Mouse (Mus musculus): ENCODE measurements around the gene Hnrnpab. TPM values are rescaled to one million over a fixed set of nuclear protein-coding genes. Genes with fewer than 3 reads are reported as not detected.

Hnrnpab gene
- total RNA-seq, 2 experiments from 2014 or later = 366 to 372 TPM

DNA sequence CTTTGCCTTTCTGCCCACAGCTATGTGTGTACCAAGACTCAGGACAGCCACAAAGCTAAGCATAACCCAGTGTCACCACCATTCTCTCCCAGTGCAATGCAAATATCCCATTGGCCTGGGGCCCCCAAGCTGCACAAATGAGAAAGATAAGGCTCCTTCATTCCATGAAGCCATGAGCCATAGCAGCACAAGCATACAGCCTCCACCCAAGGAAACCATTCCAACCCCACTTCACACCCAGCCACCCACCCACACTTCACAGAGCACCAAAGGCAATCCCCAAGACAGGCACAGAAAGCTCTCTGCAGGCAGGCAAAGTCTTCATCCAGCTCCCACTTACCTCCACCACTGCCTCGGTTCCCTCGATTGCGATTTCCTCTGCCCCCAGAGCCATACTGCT lies 4.4 kb downstream of the Hnrnpab start:
- DNase-seq = no peak

DNA sequence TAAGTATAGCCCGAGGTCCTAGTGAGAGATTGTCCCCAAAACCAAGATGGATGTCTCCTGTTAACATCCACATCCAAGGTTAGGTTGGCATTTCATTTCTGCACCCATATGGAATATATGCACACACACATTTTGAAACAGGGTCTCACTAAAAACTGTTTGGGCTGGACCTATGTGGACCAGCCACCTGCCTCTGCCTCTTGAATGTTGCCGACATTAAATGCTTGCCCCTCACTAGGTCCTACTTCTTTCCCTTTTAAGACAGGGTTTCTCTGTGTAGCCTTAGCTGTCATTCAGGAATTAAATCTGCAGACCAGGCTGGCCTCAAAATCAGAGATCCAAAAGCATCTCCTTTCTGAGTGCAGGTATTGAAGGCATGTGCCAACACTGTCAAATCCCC lies 9.1 kb downstream of the Hnrnpab start:
- no peak for DNase-seq

DNA sequence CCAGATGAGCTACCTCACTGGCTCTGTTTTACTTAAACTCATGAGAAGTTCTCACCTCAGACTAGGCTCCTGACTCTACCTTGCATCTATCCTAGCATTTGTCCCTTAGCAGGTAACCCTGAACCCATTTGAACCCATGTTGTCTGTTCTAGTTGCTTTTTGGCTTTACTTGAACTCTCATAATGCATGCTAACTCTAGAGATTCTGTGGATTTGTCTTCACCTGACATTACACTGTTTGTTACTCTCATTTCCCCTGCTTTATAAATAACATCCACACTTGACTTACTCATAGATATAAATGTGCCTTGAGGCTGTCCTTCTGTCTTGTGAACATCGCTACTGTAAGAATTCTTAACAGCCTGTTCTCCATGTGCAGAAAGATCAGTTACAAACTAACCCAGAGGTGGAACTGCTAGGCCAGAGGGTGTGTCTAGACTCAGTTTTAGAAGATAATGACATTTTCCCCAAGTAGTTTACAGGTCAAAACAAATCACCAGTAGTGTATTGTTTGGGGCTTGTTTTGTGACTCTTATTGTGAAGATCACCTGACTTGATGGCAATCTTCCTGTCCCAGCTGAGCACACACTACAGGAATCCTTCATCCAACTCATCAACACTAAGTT lies 11.1 kb downstream of the Hnrnpab start:
- DNase-seq = no peak

DNA sequence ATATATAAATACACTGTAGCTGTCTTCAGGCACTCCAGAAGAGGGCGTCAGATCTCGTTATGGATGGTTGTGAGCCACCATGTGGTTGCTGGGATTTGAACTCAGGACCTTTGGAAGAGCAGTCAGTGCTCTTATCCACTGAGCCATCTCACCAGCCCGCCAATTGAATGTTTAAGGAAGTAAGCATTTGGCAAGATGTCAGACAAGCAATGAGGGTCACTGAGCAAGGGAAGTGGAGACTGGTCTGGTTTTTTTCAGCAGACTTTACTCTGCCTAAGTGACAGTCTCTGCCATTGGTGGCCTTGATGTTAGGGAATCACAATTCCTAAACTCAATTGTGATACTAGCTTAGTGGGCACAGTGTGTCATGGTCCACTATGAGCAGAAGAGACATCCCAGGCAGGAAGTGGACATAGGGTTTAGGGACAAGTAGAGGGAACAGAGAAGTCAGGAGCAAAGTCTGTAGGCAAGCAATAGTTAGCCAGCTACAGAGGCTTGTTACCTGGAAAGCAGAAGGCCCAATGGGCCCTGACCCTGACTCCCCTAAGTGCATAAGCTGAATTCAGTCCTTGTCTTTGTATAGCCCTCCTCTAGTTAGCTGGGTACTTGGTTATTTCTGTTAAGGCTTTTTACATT lies 11.8 kb downstream of the Hnrnpab start:
- no peak for DNase-seq

DNA sequence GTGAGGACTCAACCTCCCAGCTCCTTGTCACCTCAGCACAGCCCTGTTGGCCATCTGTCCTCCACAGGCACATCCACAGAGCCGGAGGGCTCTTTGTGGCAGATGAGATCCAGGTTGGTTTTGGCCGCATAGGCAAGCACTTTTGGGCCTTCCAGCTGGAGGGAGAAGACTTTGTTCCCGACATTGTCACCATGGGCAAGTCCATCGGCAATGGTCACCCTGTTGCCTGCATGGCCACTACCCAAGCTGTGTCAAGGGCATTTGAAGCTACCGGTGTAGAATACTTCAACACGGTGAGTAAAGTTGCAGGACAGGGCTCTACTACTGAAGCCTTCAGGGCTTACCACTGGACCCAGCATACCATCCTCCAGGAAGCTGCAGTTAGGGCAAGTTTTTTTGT lies 12.8 kb downstream of the Hnrnpab start:
- no peak for DNase-seq

DNA sequence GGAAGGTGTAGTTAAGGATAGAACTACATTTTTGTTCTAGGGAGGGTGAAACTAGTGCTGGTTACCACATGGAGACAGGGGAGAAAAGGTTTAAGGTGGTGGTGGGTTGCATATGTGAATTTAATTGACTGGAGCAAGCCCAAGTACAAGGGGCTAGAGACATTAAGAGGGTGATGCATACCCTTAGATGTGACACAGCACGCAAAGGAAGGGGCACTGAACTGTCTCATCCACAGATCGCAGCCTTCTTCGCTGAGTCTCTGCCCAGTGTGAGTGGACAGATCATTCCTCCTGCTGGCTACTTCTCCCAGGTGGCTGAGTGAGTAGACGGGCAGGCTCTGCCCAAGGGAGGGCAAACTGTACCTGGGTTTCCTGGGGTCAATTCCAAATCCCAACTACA lies 13.3 kb downstream of the Hnrnpab start:
- no peak for DNase-seq

DNA sequence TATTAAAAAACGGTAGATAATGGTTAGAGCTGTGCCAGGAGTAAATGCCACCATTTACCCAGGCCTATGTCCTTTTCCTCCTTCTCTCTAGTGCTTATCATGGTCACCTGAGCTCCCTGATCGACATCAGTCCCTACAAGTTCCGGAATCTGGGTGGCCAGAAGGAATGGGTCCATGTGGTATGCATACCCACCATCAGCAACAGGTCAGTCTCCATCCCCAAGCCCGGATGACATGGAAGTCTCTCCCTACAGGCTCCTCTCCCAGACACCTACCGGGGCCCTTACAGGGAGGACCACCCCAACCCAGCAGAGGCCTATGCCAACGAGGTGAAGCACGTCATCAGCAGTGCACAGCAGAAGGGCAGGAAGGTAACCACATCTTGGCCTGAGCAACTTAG lies 14.7 kb downstream of the Hnrnpab start:
- no peak for DNase-seq

DNA sequence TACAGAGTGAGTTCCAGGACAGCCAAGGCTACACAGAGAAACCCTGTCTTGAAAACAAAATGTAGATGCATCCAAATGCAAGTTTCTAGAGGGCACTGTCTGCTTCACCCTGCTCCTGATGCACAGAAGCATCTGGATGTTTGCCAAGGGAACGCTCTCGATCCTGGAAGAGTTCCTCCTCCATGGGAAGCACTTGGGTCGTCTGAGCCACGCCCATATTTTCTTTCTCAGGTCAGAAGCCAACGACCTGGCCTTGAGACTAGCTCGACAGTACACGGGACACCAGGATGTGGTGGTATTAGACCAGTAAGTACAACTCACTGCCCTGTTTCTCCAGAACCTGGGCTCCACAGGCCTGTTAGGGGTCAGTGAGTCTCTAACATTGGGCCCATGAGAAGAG lies 15.5 kb downstream of the Hnrnpab start:
- no peak for DNase-seq

DNA sequence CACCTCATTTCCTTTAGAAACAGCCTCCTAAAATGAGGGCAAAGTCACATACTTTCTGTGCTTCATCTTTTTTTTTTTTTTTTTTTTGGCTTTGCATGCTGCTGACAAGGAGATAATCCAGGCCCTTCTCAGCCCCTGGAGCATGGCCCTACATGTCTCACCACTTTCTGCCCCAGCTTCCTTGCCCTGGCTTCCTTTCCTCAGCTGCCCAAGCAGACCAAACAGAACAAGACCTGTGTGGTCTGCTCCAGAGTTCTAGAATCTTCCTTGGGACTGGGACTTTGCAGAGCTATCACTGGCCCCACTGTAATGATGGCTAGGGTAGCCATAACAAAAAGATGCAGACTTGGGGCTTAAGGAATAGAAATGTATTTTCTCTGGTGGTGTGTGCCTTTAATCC lies 16.6 kb downstream of the Hnrnpab start:
- DNase-seq = no peak

DNA sequence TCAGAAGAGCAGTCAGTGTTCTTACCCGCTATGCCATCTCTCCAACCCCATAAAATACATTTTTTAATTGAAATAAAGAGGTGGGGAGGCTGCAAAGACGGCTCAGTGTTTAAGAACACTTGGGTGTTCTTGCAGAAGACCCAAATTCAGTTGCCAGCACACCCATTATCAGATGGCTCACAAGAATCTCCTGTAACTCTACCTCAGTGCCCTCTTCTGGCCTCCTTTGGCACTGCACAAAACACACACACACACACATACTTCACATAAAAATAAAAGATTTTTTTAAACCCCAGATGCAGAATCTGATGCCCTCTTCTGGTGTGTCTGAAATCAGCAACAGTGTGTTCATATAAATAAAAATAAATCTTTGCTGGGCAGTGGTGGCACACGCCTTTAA lies 17.8 kb downstream of the Hnrnpab start:
- DNase-seq = no peak

DNA sequence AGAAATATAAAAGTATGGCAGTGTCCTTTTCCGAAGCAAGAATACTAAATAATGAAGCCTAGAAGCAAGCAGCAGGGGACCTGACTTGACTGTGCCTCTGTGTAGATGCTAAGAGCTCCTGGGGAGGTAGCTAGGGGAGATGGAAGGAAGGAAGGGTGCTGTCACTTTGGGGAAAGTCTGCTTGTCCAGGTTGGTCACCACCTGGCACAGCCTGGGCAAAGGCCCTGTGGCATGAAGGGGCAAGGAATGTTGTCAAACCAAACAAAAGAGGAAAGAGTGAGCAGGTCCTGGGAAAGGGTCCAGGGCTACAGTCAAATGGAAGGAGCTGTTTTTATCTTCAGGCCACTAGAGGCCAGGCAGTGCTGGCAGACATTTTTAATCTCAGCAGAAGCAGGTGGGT lies 19.6 kb downstream of the Hnrnpab start:
- no peak for DNase-seq

DNA sequence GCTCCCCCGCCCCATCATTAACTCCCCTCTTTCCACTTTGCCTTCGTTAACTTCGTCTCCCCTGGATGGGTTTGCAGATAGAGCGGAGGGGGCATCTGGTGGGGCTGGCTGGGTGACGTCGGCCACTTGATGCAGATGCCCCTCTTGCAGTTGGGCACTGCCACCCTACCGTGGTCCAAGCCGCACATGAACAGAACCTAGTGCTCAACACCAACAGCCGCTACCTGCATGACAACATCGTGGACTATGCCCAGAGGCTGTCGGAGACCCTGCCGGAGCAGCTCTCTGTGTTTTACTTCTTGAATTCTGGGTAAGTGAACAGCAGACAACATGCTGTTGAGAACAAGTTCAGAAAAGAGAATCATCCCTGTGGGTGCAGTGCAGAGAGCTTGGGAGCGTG lies 20.2 kb downstream of the Hnrnpab start:
- DNase-seq = no peak

DNA sequence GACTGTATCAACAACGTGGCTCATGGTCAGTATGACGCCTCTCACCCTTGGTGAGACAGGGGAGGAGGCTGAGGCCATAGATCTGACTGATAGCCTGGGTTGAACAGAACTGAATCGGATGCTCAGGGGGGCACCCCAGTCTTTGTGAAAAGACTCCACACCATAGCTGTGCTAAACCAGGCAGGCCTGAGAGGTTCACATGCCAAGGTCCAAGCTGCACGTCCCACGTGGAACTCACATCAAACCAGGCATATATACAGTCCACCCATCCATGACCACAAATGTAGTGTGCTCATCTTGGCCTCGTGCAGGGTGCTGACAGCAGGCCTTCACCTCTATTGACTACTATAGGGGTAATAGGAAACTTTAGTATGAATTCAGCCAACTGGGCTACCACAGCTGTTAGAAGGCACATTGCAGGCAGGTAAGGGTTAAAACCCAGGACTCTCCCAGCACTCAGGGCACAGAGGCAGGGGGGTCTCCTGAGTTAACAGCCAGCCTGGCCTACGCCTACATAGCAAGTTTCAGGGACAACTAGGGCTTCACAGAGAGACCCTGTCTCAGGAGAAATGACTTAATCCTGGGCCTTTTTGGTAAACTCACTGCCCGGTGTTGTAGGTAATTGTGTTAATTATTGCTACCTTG lies 20.9 kb downstream of the Hnrnpab start:
- no peak for DNase-seq

DNA sequence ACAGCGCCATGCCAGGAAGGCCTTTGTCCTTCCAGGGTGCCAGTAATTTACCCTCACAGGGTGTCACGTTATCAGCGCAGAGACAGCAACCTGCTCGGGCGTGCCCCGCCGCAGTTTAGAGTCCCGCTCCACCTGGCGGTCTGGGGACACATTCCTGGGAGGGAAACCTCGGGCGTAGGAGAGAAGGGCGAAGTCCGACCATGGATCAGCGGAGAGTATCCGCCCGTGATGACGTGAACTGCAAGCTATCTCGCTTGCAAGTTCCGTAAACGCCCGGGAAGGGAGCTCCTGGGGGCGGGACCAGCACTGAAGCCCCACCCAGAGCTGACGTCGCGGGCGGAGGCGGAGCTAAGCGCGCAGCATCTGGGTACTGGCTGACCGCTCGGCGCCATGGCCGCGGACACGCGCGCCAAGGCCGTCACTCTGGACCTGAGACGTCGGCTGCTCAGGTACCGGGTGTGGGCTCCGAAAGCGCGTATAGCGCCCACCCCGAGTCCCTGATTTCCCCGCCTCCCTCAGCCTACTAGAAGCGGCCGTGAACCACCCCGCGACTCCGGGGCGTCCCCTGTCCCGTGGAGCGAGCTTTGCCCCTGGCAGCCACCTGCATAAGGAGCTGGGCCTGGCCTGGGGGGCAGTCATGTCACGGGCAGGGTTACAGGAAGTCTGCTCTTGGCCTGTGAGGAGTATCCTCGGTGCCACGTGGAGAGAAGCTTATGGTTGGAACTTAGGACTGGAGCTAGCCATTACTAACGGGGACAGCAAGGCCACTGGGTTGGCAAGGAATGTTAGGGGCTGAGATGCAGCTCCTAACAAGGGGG lies 22.0 kb downstream of the Hnrnpab start, which contains the start of gene Phykpl:
Phykpl (plus strand) TSS at position 327 of the 818 bp plus-strand sequence.
- peak; percentile 99 for DNase-seq

DNA sequence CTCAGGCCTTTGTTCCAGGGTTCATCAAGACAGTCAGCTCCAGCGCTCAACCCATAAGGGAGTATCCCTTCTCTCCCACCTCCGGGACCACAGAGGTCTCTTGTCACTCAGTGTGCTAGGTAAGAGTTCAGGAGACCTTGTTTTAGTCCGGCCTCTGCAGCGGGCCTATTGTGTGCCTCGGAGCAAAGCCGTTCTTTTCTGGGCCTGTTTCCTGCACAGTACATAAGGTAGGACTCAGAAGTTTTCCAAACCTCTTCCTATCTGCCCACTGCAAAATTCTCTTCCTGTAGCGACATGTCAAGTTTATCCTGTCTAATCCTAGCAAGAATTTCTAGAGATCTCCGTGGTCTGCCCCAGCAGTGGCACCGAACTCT lies 22.6 kb downstream of the Hnrnpab start:
- DNase-seq = no peak

DNA sequence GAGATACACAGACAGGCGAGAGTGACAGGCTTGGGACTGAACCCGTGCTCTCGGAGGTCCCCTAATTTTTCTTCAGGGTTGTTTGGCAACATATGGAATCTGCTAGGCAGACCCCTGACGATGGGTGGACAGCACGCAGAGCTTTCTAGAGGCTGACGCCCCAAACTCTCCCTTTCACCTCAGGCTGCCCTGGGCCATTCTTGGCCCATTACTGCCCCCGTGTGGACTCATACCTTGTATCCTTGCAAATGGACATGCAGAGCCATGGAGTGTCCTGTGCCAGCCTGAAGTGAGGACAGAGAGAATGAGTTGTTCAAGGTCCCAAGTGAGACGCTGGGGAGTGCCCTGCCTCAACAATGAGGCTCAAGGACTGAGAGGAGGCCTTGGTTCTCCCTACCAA lies 23.9 kb downstream of the Hnrnpab start:
- DNase-seq = peak; percentile 80

DNA sequence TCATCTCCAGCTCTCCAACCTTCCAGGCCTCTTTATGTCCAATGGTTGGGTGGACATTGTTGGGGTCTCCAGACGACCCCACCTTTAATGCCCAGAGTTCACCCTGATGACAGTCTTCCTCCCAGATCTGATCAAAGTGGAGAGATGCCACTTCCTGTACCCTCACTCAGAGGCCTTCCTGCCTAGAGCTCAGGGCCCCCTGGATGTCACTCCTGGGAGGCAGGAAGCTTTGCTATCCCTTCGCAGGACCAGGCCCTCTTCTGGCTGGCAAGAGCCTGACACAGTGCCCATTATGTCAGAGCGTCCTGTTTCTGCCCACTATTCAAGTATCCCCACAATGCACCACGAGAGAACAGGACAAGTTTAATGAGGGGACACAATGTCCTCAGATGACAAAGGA lies 27.6 kb downstream of the Hnrnpab start:
- no peak for DNase-seq

DNA sequence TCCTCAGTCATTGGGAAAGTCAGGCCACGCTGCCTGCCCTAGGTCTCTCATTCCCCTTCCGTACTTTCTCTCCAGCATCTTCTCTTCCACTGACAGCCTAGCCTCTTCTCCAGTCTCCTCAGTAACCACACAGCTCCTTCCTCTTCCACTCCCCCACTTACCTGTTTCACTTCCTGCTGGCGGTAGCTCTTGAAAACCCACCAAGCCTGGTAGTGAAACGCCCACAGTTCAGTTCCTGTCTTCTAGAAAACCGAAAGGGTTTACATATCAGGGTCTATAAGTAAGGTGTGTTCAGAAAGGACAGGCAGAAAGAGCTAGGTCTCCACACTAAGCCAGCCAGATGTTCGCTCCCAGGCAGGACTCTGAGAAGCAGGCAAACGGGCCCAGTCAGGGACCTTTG lies 29.1 kb downstream of the Hnrnpab start:
- no peak for DNase-seq

DNA sequence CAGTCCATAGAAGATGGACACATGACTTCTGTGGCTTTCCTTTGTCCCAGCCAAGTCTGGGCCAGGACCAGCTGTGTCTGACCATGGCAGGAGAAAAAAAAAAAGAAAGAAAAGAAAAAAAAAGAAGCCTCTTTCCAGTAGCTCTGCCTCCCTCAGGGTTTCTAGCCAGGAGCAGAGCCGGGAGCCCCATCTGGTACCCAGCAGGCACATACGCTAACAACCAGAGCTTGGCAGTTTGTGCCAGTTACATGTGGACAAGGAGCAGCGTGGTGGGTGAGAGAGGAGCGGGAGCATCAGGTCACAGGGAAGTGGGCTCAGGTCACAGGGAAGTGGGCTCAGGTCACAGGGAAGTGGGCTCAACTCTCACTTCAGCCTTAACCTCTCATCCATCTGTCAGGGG lies 30.2 kb downstream of the Hnrnpab start:
- no peak for DNase-seq

DNA sequence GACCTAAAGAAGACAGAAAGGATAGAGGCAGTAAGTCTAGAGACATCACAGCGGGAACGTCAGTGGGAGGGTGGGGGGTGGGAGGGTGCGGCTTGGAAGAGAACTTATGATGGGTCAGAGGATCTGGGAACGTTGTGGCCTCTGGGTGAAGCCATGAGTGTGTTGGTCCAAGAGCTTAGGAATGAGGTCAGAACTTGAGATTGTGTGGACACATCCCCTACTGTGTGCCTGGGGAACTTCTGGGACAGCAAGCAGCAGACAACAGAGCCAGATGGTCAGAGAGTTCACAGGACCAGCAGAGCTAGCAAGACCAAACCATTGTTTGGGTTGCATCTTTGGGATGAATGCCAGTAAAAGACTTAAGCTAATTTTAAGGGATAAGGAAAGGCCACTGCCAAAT lies 37.8 kb downstream of the Hnrnpab start:
- no peak for DNase-seq

DNA sequence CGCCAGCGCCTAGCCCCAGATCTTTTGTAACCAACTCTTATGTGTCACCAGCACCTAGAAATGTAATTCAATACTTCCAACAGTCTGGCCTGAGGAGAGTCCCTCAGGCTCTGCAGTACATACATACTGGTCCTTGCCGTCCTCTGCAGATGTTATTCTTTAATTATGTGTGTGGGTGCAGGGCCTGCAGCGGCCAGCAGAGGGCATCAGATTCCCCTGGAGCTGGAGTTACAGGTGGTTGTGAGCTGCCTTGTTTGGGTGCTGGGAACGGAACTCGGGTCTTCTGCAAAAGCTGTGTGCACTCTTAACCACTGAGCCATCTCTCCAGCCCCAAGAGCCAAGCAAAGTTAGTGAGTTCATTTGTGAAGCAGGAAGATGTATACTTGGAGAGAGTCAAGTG lies 40.7 kb downstream of the Hnrnpab start:
- no peak for DNase-seq

DNA sequence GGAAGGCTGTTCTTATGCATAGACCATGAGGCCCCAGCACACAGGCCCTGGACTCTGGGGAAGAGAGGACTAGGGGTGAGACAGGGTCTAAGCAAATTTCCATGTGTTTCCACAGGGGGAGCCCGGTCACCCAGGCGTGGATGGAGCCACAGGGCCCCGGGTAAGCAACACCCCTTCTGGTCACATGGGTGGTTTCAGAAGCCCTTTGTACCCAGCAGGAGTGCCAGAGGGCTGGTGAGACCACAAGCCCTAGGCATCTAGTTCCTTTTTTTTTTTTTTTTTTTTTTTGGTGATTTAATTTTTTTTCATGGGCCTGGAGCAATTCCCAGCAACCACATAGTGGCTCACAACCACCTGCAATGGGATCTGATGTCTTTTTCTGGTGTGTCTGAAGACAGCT lies 41.6 kb downstream of the Hnrnpab start:
- no peak for DNase-seq

DNA sequence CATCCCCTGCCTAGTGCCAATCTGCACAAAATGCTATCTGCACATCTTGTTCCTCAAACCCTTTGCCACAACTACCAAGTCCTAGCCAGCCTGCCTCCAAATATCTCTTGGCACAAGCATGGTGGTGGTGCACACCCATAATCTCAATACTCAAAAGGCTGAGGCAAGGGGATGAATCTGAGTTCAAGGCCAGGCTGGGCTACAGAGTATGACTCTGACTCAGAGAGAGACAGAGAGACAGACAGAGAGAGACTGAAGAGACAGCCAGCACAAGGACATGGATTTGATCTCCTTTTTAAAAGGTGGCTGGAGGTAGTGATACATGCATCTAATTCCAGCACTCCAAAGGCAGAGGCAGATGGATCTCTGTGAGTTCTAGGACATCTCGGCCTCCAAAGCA lies 43.4 kb downstream of the Hnrnpab start:
- DNase-seq = no peak

Data from heart, postnatal 4 days (tissue).